Mouse (Mus musculus) left cerebral cortex, postnatal 36 days (tissue): ENCODE measurements around the gene Fbln1. TPM values are rescaled to one million over a fixed set of nuclear protein-coding genes. Genes with fewer than 3 reads are reported as not detected.

Source experiments
- DNase-seq, 2 experiments: peaks; one replicate each; pipeline ENCODE4 v3.0.0; 2021 to 2022; ENCODE audit warnings: low spot score in 2 of 2, mixed read lengths in 1 of 2
- intact Hi-C: fragments of 180-260 bp; cut with DNase I; formaldehyde crosslinking; loops from one replicate; pipeline ENCODE4 v1.15.1; 2025
- total RNA-seq, 2 experiments: library from RNA; stranded (reverse); gene quantifications; 2 replicates each; pipeline ENCODE4 v1.2.3; 2021

Fbln1 gene
- 10 to 100 TPM in 1 of 2 experiments, 1 to 10 TPM in 1; 9.0 to 14.4 TPM for total RNA-seq

GRCm38 (mm10) chr15:85205792-85206702 lies at the start of gene Fbln1:
Gene Fbln1, plus strand, starts transcription at chr15:85205949.
- DNase-seq = peak; percentile 60 to 61
- intact Hi-C loops = no loop called here

GRCm38 (mm10) chr15:85156198-85156597 lies 49.6 kb upstream of the Fbln1 start:
- intact Hi-C loops = no loop called here

GRCm38 (mm10) chr15:85161416-85161815 lies 44.3 kb upstream of the Fbln1 start:
- intact Hi-C loops = no loop called here
- no peak for DNase-seq

More at GRCm38 (mm10) chr15:85156198-85156597, 49.6 kb upstream of the Fbln1 start:
- no peak for DNase-seq

- DNase-seq = no peak
- intact Hi-C loops = no loop called here
These were observed 42.8 kb upstream of the Fbln1 start for GRCm38 (mm10) chr15:85162693-85163663.

- no peak for DNase-seq
- intact Hi-C loops = no loop called here
These were observed 39.3 kb upstream of the Fbln1 start for GRCm38 (mm10) chr15:85166433-85166933.

GRCm38 (mm10) chr15:85167086-85167679 lies 38.6 kb upstream of the Fbln1 start:
- DNase-seq = no peak
- intact Hi-C loops = no loop called here

GRCm38 (mm10) chr15:85172054-85172453 lies 33.7 kb upstream of the Fbln1 start:
- intact Hi-C loops = no loop called here
- no peak for DNase-seq

GRCm38 (mm10) chr15:85173425-85173824 lies 32.3 kb upstream of the Fbln1 start:
- DNase-seq = no peak

GRCm38 (mm10) chr15:85174060-85174459 lies 31.7 kb upstream of the Fbln1 start:
- no peak for DNase-seq

More at GRCm38 (mm10) chr15:85173425-85173824, 32.3 kb upstream of the Fbln1 start:
- intact Hi-C loops = no loop called here

GRCm38 (mm10) chr15:85177576-85177975 lies 28.2 kb upstream of the Fbln1 start:
- no peak for DNase-seq
- intact Hi-C loops = no loop called here

More at GRCm38 (mm10) chr15:85174060-85174459, 31.7 kb upstream of the Fbln1 start:
- intact Hi-C loops = no loop called here

GRCm38 (mm10) chr15:85178172-85178571 lies 27.6 kb upstream of the Fbln1 start:
- intact Hi-C loops = no loop called here
- no peak for DNase-seq

GRCm38 (mm10) chr15:85179528-85180180 lies 26.1 kb upstream of the Fbln1 start:
- intact Hi-C loops = no loop called here
- DNase-seq = no peak

GRCm38 (mm10) chr15:85180368-85180767 lies 25.4 kb upstream of the Fbln1 start:
- no peak for DNase-seq
- intact Hi-C loops = no loop called here

- intact Hi-C loops = no loop called here
- DNase-seq = no peak
These were observed 23.7 kb upstream of the Fbln1 start for GRCm38 (mm10) chr15:85182063-85182462.

- DNase-seq = no peak
- intact Hi-C loops = no loop called here
These were observed 18.8 kb upstream of the Fbln1 start for GRCm38 (mm10) chr15:85186916-85187315.

- DNase-seq = no peak
- intact Hi-C loops = no loop called here
These were observed 17.5 kb upstream of the Fbln1 start for GRCm38 (mm10) chr15:85188167-85188778.

GRCm38 (mm10) chr15:85200446-85201289 lies 5.1 kb upstream of the Fbln1 start:
- intact Hi-C loops = no loop called here
- DNase-seq = no peak

GRCm38 (mm10) chr15:85202199-85202598 lies 3.5 kb upstream of the Fbln1 start:
- DNase-seq = no peak
- intact Hi-C loops = no loop called here
